Mouse (Mus musculus): ENCODE results near the gene AK157302.
"Not testable (repeated sequence)": the region's sequence is repeated elsewhere in the genome, so short reads cannot be mapped to it uniquely, and the experiment has no call there.

The AK157302 gene

GRCm38 (mm10) chr13:21495080-21495479 is at the start of gene AK157302:
AK157302 (plus strand) TSS chr13:21495223.
- DNase-seq, result peak in 1 of 2 experiments; percentile 4

- DNase-seq, result no peak
Observed at GRCm38 (mm10) chr13:21446796-21447195, 48.2 kb upstream of the AK157302 start.

- no peak for DNase-seq
Observed at GRCm38 (mm10) chr13:21447856-21448614, 47.0 kb upstream of the AK157302 start.

GRCm38 (mm10) chr13:21453042-21453441 is 42.0 kb upstream of the AK157302 start:
- DNase-seq, result no peak

- peak; percentile 82 to 89 for DNase-seq
Observed at GRCm38 (mm10) chr13:21453449-21453848, 41.6 kb upstream of the AK157302 start, which contains the start of gene Zscan26. Zscan26 (minus strand) TSS chr13:21453730.

GRCm38 (mm10) chr13:21454133-21454532 is 40.9 kb upstream of the AK157302 start:
- DNase-seq, result no peak

- no peak for DNase-seq
Observed at GRCm38 (mm10) chr13:21456347-21456746, 38.7 kb upstream of the AK157302 start.

- DNase-seq, result not testable (repeated sequence)
Observed at GRCm38 (mm10) chr13:21462516-21462915, 32.5 kb upstream of the AK157302 start.

GRCm38 (mm10) chr13:21467336-21467735 is 27.7 kb upstream of the AK157302 start:
- no peak for DNase-seq

GRCm38 (mm10) chr13:21468061-21469019 is 26.7 kb upstream of the AK157302 start, which contains the start of gene Nkapl:
Nkapl (minus strand) TSS chr13:21468509.
- peak; percentile 65 to 79 for DNase-seq

GRCm38 (mm10) chr13:21469097-21469496 is 25.9 kb upstream of the AK157302 start:
- DNase-seq, result no peak

GRCm38 (mm10) chr13:21472427-21472826 is 22.6 kb upstream of the AK157302 start:
- no peak for DNase-seq

GRCm38 (mm10) chr13:21478759-21479670 is 16.0 kb upstream of the AK157302 start, which contains the start of the genes Zkscan4 and Gm10065:
Zkscan4 (plus strand) TSS chr13:21478907.
Gm10065 (minus strand) TSS chr13:21479441.
- peak; percentile 58 to 61 for DNase-seq

- DNase-seq, result no peak
Observed at GRCm38 (mm10) chr13:21486881-21487280, 8.1 kb upstream of the AK157302 start.

GRCm38 (mm10) chr13:21492847-21493246 is 2.2 kb upstream of the AK157302 start:
- DNase-seq, result no peak

- DNase-seq, result not testable (repeated sequence)
Observed at GRCm38 (mm10) chr13:21501182-21501581, 6.2 kb downstream of the AK157302 start, which contains the start of gene Gm11273. Gm11273 (minus strand) TSS chr13:21501418.

GRCm38 (mm10) chr13:21502296-21502695 is 7.3 kb downstream of the AK157302 start:
- DNase-seq, result no peak

- peak; percentile 81 to 83 for DNase-seq
Observed at GRCm38 (mm10) chr13:21506221-21506649, 11.2 kb downstream of the AK157302 start.

GRCm38 (mm10) chr13:21530136-21530535 is 35.1 kb downstream of the AK157302 start:
- DNase-seq, result no peak

GRCm38 (mm10) chr13:21530781-21531201 is 35.8 kb downstream of the AK157302 start, which contains the start of gene Zkscan8:
Zkscan8 (minus strand) TSS chr13:21531120.
- DNase-seq, result peak; percentile 86 to 91

GRCm38 (mm10) chr13:21542708-21543107 is 47.7 kb downstream of the AK157302 start, which contains the start of gene Olfr1366:
Olfr1366 (minus strand) TSS chr13:21542808.
- DNase-seq, result no peak

Measured in kidney, adult 8-10 months (tissue).